Mouse (Mus musculus) lung, postnatal 36 days (tissue): ENCODE results near the gene Gm47283.
A peak's percentile ranks its signal among the peaks of the same experiment; 100 is the strongest.
"Not testable (repeated sequence)": the region's sequence is repeated elsewhere in the genome, so short reads cannot be mapped to it uniquely, and the experiment has no call there.

Experiments
- DNase-seq: peaks from one replicate; pipeline ENCODE4 v3.0.0; 2022; ENCODE audit warnings: mixed read lengths

Gm47283 gene

DNA sequence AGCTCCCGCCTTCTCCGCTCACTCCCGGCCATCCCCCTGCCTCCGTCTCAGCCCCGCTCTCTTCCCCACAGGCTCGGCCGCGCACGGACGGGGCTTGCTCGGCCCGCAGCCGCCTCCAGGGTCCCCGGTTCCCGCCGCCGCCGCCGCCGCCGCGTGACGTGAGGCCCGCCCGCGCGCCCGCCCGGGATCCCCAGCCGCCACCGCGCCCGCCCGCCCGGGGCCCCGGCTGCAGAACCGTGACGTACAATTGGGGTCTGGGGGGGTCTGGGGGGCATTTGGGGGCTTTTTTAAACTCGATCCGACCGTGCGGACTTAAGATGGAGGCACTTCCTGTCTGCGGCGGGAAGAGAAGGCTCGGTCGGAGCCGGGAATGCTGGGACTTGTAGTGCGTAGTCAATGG lies at the start of gene Gm47283:
TSS of gene Gm47283 (plus strand) at position 301 of the 400 bp plus-strand sequence.
- DNase-seq = not testable (repeated sequence)

- DNase-seq = not testable (repeated sequence)
Measured at GRCm38 (mm10) chrY:90735181-90735895, 49.2 kb upstream of the Gm47283 start.

GRCm38 (mm10) chrY:90736217-90737000 lies 48.1 kb upstream of the Gm47283 start:
- not testable (repeated sequence) for DNase-seq

DNA sequence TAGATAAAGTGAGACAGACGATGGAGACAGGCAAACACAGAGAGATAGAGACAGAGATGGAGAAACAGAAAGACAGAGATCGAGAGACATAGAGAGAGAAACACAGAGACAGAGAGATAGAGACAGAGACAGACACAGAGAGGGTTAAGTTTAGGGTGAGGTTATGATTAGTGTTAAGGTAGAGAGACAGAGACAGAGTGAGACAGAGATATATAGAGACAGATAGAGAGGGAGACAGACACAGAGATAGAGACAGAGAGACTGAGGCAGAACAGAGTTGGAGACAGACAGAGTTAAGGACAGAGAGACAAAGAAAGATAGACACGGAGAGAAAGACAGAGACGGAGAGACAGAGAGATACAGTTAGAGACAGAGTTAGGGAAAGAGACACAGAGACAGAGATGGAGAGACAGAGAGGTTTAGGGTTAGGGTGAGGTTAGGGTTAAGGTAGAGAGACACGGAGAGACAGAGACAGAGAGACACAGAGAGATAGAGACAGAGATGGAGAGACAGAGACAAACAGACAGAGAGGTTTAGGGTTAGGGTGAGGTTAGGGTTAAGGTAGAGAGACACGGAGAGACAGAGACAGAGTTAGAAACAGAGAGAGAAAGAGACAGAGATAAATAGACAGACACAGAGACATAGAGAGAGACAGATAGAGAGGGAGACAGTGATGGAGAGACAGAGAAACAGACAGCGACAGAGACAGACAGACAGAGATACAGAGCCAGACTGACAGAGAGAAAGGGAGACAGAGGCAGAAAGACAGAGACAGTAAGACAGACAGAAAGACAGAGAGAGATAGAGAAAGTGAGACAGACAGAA lies 46.7 kb upstream of the Gm47283 start:
- DNase-seq = no peak

DNA sequence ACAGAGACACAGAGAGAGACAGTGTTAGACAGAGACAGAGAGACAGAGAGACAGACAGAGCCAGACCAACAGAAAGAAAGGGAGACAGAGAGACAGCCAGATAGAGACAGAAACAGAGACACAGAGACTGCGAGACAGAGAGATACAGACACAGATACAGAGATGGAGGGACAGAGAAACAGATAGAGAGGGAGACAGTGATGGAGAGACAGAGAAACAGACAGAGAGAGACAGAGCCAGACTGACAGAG lies 46.2 kb upstream of the Gm47283 start:
- no peak for DNase-seq

DNA sequence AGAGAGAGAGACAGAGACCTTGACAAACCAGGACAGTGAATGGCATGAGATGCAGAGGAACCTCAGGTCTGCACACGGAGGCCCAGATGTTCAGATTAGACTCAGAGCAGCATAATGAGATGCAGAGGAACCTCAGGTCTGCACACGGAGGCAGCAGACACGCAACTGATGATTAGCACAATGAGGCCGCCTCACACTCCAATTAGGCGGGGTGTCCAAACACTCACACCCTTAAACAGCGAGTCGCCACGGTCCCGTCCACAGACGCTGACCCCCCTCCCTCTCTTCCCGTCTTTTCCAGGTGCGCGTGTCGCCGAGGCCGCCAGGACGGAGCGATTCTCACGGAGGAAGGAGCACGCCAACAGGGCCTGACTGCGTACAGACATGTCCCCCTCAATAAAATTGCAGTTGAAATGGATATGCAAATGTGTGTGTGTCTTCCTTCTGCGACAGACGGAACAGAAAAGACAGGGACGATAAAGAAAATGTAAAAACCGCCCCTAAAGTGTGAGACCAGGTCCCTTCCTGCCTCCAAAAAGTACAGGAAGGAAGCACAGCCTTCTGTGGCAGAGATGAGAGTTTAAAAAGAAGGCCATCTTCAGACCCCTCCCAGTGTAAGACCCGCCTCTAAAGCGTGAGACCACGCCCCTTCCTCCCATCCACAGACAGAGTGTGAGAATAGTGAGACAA lies 45.6 kb upstream of the Gm47283 start:
- not testable (repeated sequence) for DNase-seq

- DNase-seq = not testable (repeated sequence)
Measured at GRCm38 (mm10) chrY:90739531-90740012, 45.0 kb upstream of the Gm47283 start.

GRCm38 (mm10) chrY:90740013-90740561 lies 44.5 kb upstream of the Gm47283 start:
- DNase-seq = peak; percentile 21

GRCm38 (mm10) chrY:90741006-90741405 lies 43.5 kb upstream of the Gm47283 start:
- not testable (repeated sequence) for DNase-seq

- DNase-seq = not testable (repeated sequence)
Measured at GRCm38 (mm10) chrY:90741452-90742260, 42.9 kb upstream of the Gm47283 start.

DNA sequence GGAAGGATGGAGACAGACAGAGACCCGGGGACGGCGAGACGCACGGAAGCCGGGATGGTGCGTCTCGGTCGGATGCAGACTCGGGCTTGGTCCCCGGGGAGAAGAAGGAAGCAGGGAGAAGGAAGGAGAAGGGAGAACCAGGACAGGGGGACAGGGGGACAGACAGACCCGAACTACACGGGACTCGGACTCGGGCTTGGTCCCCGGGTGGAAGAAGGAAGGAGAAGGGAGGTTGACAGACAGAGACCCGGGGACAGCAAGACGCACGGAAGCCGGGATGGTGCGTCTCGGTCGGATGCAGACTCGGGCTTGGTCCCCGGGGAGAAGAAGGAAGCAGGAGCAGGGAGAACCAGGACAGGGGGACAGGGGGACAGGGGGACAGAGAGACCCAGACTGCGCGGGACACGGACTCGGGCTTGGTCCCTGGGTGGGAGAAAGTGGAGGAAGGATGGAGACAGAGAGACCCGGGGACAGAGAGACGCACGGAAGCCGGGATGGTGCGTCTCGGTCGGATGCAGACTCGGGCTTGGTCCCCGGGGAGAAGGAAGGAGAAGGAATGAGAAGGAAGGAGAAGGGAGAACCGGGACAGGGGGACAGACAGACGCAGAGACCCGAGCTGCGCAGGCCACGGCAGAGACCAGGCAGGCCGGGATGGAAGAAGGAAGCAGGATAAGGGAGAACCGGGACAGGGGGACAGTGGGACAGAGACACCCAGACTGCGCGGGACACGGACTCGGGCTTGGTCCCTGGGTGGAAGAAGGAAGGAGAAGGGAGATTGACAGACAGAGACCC lies 42.1 kb upstream of the Gm47283 start:
- DNase-seq = not testable (repeated sequence)

- DNase-seq = not testable (repeated sequence)
Measured at GRCm38 (mm10) chrY:90743053-90743810, 41.3 kb upstream of the Gm47283 start.

GRCm38 (mm10) chrY:90743811-90744220 lies 40.7 kb upstream of the Gm47283 start:
- DNase-seq = no peak

DNA sequence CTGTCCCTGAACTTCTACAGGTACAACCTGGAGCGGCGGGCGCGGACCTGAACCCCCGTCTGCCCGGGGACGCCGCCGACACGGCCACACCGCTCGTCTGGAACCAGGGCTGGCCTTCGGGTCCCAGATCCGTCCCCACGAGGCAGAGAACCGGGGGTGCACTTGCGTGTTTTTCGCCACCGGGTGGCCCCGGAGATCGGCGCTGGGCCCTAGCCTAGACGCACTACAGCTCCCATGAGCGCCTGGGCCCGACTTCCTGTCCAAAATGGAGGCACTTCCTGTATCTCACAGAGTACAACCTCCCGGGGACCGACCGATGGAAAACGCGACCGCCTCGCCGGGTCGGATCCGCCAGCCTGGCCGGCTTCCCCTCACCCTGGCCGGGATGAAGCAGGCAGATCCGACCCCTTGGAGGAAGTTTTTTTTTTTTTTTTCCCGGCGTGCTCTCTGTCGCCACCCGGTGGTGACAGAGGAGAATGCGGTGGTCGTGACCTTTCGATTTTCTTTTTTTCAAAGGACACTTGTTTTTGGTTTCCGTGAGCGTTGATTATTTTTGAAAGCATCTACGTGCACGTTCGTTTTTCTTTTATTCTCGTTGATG lies 40.1 kb upstream of the Gm47283 start:
- DNase-seq = peak; percentile 90

- not testable (repeated sequence) for DNase-seq
Measured at GRCm38 (mm10) chrY:90745256-90745655, 39.3 kb upstream of the Gm47283 start.

DNA sequence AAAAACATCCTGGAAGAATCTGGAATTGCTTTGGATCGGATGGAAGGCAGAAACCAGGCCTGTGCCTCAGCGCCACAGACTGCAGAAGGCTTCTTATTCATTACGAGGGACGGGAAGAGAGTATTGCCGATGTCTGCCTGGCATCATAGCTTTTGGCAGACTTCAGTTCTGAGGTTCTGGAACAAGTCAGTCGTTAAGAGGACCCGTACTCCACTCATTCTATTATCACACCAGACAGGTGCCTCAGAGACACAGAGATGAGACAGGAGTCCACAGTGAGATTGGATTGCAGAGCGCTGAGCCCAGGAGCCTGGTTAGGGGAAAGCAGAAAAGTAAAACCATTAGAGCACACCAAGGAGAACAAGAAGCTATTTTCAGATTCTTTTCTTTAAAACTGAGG lies 29.8 kb upstream of the Gm47283 start, which contains the start of gene Gm21860:
TSS of gene Gm21860 (minus strand) at position 101 of the 400 bp plus-strand sequence.
- DNase-seq = not testable (repeated sequence)

- DNase-seq = not testable (repeated sequence)
Measured at GRCm38 (mm10) chrY:90839077-90839476, 54.5 kb downstream of the Gm47283 start, which contains the start of gene Gm21748. TSS of gene Gm21748 (minus strand) at chrY:90839177.
